Mouse (Mus musculus) CH12.LX (cell line): ENCODE results near the gene Lrch2. TPM values are rescaled to one million over a fixed set of nuclear protein-coding genes. Genes with fewer than 3 reads are reported as not detected.

Experiments used
- DNase-seq: peaks from one replicate; pipeline ENCODE4 v3.0.0-alpha.2; 2013; ENCODE audit errors: extremely low read depth
- H3K27ac ChIP-seq: 2 replicates; pipeline ENCODE4 v1.5.1; 2012; ENCODE audit warnings: low read depth, mild to moderate bottlenecking, control low read depth, moderate library complexity; ENCODE audit not compliant: insufficient read depth
- H3K27me3 ChIP-seq: replicated peaks from 2 replicates; pipeline ENCODE3; 2012; ENCODE audit warnings: inconsistent platforms
- H3K36me3 ChIP-seq, 2 experiments: replicated peaks in 1 of 2; 2 replicates each; pipeline versions ENCODE3 to v1.6.1; 2012; ENCODE audit warnings: inconsistent platforms in 1 of 2, low read length in 1 of 2, mild to moderate bottlenecking in 1 of 2, mixed read lengths in 1 of 2, moderate library complexity in 1 of 2; ENCODE audit not compliant: control insufficient read depth in 1 of 2, insufficient read depth in 1 of 2
- H3K4me1 ChIP-seq, 2 experiments: 2 replicates each; pipeline ENCODE4 v1.6.1; 2012; ENCODE audit warnings: inconsistent platforms in 1 of 2, moderate library complexity in 1 of 2; ENCODE audit not compliant: insufficient read depth in 2 of 2, control insufficient read depth in 1 of 2
- H3K4me2 ChIP-seq: 2 replicates; pipeline ENCODE4 v1.6.1; 2012; ENCODE audit warnings: low read depth, mild to moderate bottlenecking, control low read depth; ENCODE audit not compliant: poor library complexity, insufficient read depth, severe bottlenecking
- H3K4me3 ChIP-seq, 3 experiments: fragments of 150-350 bp in 1 of 3; sonication (generic) in 1 of 3; replicated peaks in 1 of 3; 2 replicates each; pipeline versions ENCODE3 to v1.5.1; 2011 to 2012; ENCODE audit warnings: low read depth in 2 of 3, low read length in 2 of 3, mild to moderate bottlenecking in 2 of 3, moderate library complexity in 2 of 3, control low read depth in 1 of 3, improper control_type of control experiment in 1 of 3, inconsistent platforms in 1 of 3, mixed read lengths in 1 of 3; ENCODE audit not compliant: poor library complexity in 1 of 3
- H3K79me2 ChIP-seq: replicated peaks from 2 replicates; pipeline ENCODE4 v1.6.1; 2012; ENCODE audit warnings: mild to moderate bottlenecking, moderate library complexity; ENCODE audit not compliant: control insufficient read depth, poor library complexity, insufficient read depth, severe bottlenecking; ENCODE audit errors: extremely low read depth
- H3K9ac ChIP-seq: 2 replicates; pipeline ENCODE4 v1.6.1; 2012; ENCODE audit warnings: low read depth, mild to moderate bottlenecking, control low read depth, moderate library complexity; ENCODE audit not compliant: insufficient read depth
- H3K9me3 ChIP-seq: replicated peaks from 2 replicates; pipeline ENCODE3; 2012; ENCODE audit warnings: low read length, inconsistent platforms, mixed read lengths
- BHLHE40 ChIP-seq: IDR thresholded peaks from 2 replicates; pipeline ENCODE4 v1.6.1; 2011; ENCODE audit warnings: mild to moderate bottlenecking, low read depth, low read length, improper control_type of control experiment
- CHD2 ChIP-seq: IDR thresholded peaks from 2 replicates; pipeline ENCODE4 v1.6.1; 2011; ENCODE audit warnings: low read length, improper control_type of control experiment
- ELF1 ChIP-seq: IDR thresholded peaks from 2 replicates; pipeline ENCODE4 v1.6.1; 2014; ENCODE audit warnings: low read depth, mild to moderate bottlenecking, inconsistent platforms, low read length, improper control_type of control experiment
- EP300 ChIP-seq: IDR thresholded peaks from 2 replicates; pipeline ENCODE4 v1.6.1; 2011; ENCODE audit warnings: low read length, improper control_type of control experiment
- ETS1 ChIP-seq: conservative IDR thresholded peaks from 2 replicates; pipeline ENCODE4 v1.6.1; 2012; ENCODE audit warnings: low read depth, mild to moderate bottlenecking, inconsistent platforms, low read length, improper control_type of control experiment, moderate library complexity
- GABPA ChIP-seq: IDR thresholded peaks from 2 replicates; pipeline ENCODE4 v1.6.1; 2012; ENCODE audit warnings: low read depth, low read length, improper control_type of control experiment, inconsistent platforms; ENCODE audit not compliant: insufficient replicate concordance
- IRF4 ChIP-seq: IDR thresholded peaks from 2 replicates; pipeline ENCODE4 v1.6.1; 2014; ENCODE audit warnings: low read depth, mild to moderate bottlenecking, inconsistent platforms, low read length, improper control_type of control experiment
- KAT2A ChIP-seq: IDR thresholded peaks from 2 replicates; pipeline ENCODE4 v1.6.1; 2012; ENCODE audit warnings: low read length, improper control_type of control experiment, inconsistent platforms; ENCODE audit not compliant: insufficient replicate concordance
- MAZ ChIP-seq: IDR thresholded peaks from 2 replicates; pipeline ENCODE4 v1.6.1; 2012; ENCODE audit warnings: low read depth, mild to moderate bottlenecking, inconsistent platforms, low read length, improper control_type of control experiment, moderate library complexity
- MXI1 ChIP-seq: IDR thresholded peaks from 2 replicates; pipeline ENCODE4 v1.6.1; 2011; ENCODE audit warnings: mild to moderate bottlenecking, low read depth, low read length, improper control_type of control experiment
- NRF1 ChIP-seq: IDR thresholded peaks from 2 replicates; pipeline ENCODE4 v1.6.1; 2014; ENCODE audit warnings: low read depth, mild to moderate bottlenecking, inconsistent platforms, low read length, improper control_type of control experiment, moderate library complexity
- PAX5 ChIP-seq: IDR thresholded peaks from 2 replicates; pipeline ENCODE4 v1.6.1; 2012; ENCODE audit warnings: low read length, inconsistent platforms, mixed read lengths
- POLR2AphosphoS2 ChIP-seq: IDR thresholded peaks from 2 replicates; pipeline ENCODE4 v1.6.1; 2011; ENCODE audit warnings: low read depth, low read length, improper control_type of control experiment
- RAD21 ChIP-seq: IDR thresholded peaks from 2 replicates; pipeline ENCODE4 v1.6.1; 2011; ENCODE audit warnings: low read depth, mild to moderate bottlenecking, low read length, improper control_type of control experiment, moderate library complexity
- SIN3A ChIP-seq: IDR thresholded peaks from 2 replicates; pipeline ENCODE4 v1.6.1; 2012; ENCODE audit warnings: low read length, improper control_type of control experiment, inconsistent platforms
- USF1 ChIP-seq: IDR thresholded peaks from 2 replicates; pipeline ENCODE4 v1.6.1; 2014; ENCODE audit warnings: low read depth, mild to moderate bottlenecking, inconsistent platforms, low read length, improper control_type of control experiment
- ZMIZ1 ChIP-seq: IDR thresholded peaks from 2 replicates; pipeline ENCODE4 v1.6.1; 2012; ENCODE audit warnings: low read depth, mild to moderate bottlenecking, inconsistent platforms, low read length, improper control_type of control experiment
- dilution Hi-C: fragments of 300-500 bp; cut with MboI; formaldehyde crosslinking; loops from 2 replicates; pipeline ENCODE4 v1.14.3; 2020; ENCODE audit warnings: low sequenced_read_pairs; ENCODE audit not compliant: extremely low pct_unique_long_range_greater_than_20kb, extremely low pct_ligation_motif_present
- in situ Hi-C: fragments of 300-500 bp; cut with MboI; formaldehyde crosslinking; loops from 3 replicates; pipeline ENCODE4 v1.14.3; 2019; ENCODE audit warnings: low sequenced_read_pairs, low pct_ligation_motif_present, low pct_unique_long_range_greater_than_20kb, mixed read lengths
- polyA plus RNA-seq: library from polyadenylated mRNA; unstranded; fragments of >175 nt; gene quantifications from 2 replicates; pipeline ENCODE4 v1.2.1, GENCODE M21; 2012; ENCODE audit warnings: low read depth; ENCODE audit not compliant: insufficient read length
- total RNA-seq, 2 experiments: library from RNA; depleted of rRNA; stranded (reverse); fragments of 300-350 nt in 1 of 2; fragments of >200 nt in 1 of 2; gene quantifications; 2 replicates each; pipeline ENCODE4 v1.2.3; 2012 to 2014

Lrch2 gene
- total RNA-seq (2012; rRNA removed), result not detected in 2 replicates
- total RNA-seq (2014; rRNA removed), result not detected in 2 replicates
- not detected in 2 replicates for polyA plus RNA-seq

DNA sequence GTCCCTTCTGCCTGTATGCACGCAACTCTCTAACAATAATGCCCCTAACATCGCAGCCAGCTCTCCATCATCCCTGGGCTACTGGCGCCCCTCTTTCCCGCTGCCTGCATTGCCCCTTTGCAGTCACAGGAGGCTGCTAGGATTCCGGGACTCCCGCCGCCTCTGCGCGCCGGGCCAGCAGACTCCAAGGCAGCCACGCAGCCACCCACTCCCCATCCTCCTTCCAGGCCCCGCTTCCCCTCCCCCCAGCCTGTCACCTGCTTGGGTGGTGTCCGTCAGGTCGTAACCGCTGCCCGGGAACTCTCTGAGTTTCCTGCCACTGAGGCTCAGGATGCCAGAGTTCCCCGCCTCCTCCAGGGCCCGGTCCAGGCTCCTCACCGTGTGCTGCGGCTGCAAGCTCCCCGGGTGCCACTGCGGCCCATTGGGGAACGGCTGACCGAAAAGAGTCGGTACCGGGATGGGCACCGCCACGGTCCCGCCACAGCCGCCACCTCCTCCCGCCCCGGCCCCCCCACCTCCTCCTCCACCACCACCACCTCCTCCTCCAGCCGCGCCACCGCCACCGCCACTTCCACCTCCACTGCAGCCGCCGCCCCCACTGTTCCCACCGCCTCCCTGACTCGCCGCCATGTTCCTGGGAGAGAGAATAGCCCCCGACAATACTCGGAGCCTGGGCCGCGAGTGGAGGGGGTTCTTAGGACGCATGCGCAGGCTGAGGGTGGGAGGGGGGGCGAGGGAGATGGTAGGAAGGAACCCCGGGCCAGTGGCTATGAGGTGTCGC lies at the start of gene Lrch2:
Lrch2 (minus strand) TSS at position 661 of the 781 bp plus-strand sequence.
- TF ChIP-seq NRF1, result no peak
- TF ChIP-seq MAZ, result no peak
- no peak for TF ChIP-seq RAD21
- TF ChIP-seq POLR2AphosphoS2, result no peak
- TF ChIP-seq ELF1, result no peak
- no peak for TF ChIP-seq KAT2A
- TF ChIP-seq, all 38 proteins: peak for 0
- no peak within 1 kb of the TSS for H3K4me3 ChIP-seq
- no peak within 1 kb of the TSS for H3K4me2 ChIP-seq
- H3K4me1 ChIP-seq, result no peaks in the 10 kb centered on the region
- H3K9ac ChIP-seq, result no peak within 1 kb of the TSS
- in situ Hi-C loops (no loop called here), dilution Hi-C loops (no loop called here)
- no peak within 1 kb of the TSS for H3K27ac ChIP-seq
- H3K27me3 ChIP-seq, result no peaks in the 10 kb centered on the region
- no peaks in the 10 kb centered on the region for H3K36me3 ChIP-seq
- no peak for DNase-seq
- peaks cover 6% of the 10 kb centered on the region for H3K9me3 ChIP-seq
- no peaks in the 10 kb centered on the region for H3K79me2 ChIP-seq

DNA sequence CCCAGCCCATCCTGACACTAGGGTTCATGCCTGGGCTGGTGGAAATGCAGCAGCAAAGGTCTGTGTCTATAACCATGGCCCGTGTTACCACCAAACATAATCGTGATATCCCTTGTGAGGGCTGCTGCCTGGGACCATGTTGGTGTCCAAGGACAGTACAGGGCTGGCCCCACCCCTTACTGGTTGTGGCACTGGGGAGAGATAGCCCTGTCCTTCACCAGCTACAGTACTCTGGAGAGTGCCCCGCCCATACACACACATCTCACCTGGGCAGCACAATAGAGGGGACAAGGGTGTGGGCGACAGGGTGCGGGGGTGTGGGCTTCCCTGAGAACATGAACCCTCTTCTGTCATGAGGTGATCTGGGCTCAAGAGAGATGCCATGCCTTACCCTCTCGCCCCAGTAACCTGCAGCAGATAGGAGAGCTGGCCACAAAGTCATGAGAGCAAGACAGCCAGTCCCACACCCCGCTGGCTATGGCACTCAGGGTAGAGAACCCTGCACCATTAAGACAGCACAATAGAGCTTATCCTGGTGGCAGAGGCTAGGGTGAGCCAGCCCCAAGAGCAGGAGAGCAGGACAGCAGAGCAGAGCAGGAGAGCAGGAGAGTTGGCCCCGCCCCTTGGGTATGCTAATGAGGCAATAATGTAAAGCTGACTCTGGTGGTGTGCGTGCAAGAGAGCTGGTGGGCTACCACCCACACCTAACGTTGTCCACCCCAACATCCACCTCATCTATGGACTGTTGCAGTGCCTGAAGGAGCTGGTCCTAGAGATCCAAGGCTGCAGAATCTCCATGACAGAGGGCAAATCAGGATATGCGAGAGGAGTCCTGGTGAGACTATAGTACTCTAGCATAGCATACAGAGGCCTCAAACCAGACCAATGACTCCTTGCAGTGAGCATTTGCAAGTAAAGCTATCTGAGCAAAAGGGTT lies 12.7 kb downstream of the Lrch2 start:
- Histone ChIP-seq H3K36me3 (no peaks in the 10 kb centered on the region), H3K79me2 (no peaks in the 10 kb centered on the region), H3K9me3 (peaks cover 17% of the 10 kb centered on the region), H3K27ac (no peak overlapping the region), H3K4me1 (no peaks in the 10 kb centered on the region), H3K27me3 (no peaks in the 10 kb centered on the region), H3K9ac (no peak overlapping the region), H3K4me2 (no peak overlapping the region), H3K4me3 (no peak overlapping the region)
- dilution Hi-C loops (no loop called here), in situ Hi-C loops (no loop called here)
- no peak for DNase-seq
- TF ChIP-seq CHD2 (no peak), ETS1 (no peak), MXI1 (no peak), USF1 (no peak), SIN3A (no peak), EP300 (no peak), GABPA (no peak), ZMIZ1 (no peak), IRF4 (no peak), NRF1 (no peak), PAX5 (no peak), BHLHE40 (no peak)
